Mouse (Mus musculus) cerebellum, postnatal 4 days (tissue): ENCODE results near the gene Phactr1.

Experiments used
- DNase-seq, 2 experiments: peaks; one replicate each; pipeline ENCODE4 v3.0.0; 2022; ENCODE audit warnings: low spot score in 2 of 2, mixed read lengths in 1 of 2

Gene Phactr1

GRCm38 (mm10) chr13:42973561-42973960 lies 293.1 kb downstream of the Phactr1 start:
- DNase-seq: no peak

GRCm38 (mm10) chr13:42973961-42974360 lies 293.5 kb downstream of the Phactr1 start:
- DNase-seq: no peak

GRCm38 (mm10) chr13:42974506-42974905 lies 294.1 kb downstream of the Phactr1 start:
- DNase-seq: no peak

GRCm38 (mm10) chr13:42976144-42976543 lies 295.7 kb downstream of the Phactr1 start:
- no peak for DNase-seq

GRCm38 (mm10) chr13:42976967-42977366 lies 296.5 kb downstream of the Phactr1 start:
- DNase-seq: no peak

GRCm38 (mm10) chr13:42980581-42980980 lies 300.2 kb downstream of the Phactr1 start:
- no peak for DNase-seq

- no peak for DNase-seq
Observed at GRCm38 (mm10) chr13:42982646-42983045, 302.2 kb downstream of the Phactr1 start.

- DNase-seq: no peak
Observed at GRCm38 (mm10) chr13:42985806-42986205, 305.4 kb downstream of the Phactr1 start.

GRCm38 (mm10) chr13:42987931-42988579 lies 307.6 kb downstream of the Phactr1 start:
- peak; percentile 43 to 88 for DNase-seq

GRCm38 (mm10) chr13:42989481-42989880 lies 309.1 kb downstream of the Phactr1 start:
- no peak for DNase-seq

GRCm38 (mm10) chr13:42990051-42990450 lies 309.6 kb downstream of the Phactr1 start:
- DNase-seq: no peak

- no peak for DNase-seq
Observed at GRCm38 (mm10) chr13:42990493-42991111, 310.2 kb downstream of the Phactr1 start.

GRCm38 (mm10) chr13:42991164-42991563 lies 310.7 kb downstream of the Phactr1 start:
- DNase-seq: no peak

- no peak for DNase-seq
Observed at GRCm38 (mm10) chr13:42992306-42992705, 311.9 kb downstream of the Phactr1 start.

GRCm38 (mm10) chr13:42994276-42994675 lies 313.9 kb downstream of the Phactr1 start:
- DNase-seq: no peak

GRCm38 (mm10) chr13:42996188-42996587 lies 315.8 kb downstream of the Phactr1 start:
- no peak for DNase-seq

- no peak for DNase-seq
Observed at GRCm38 (mm10) chr13:42999287-42999686, 318.9 kb downstream of the Phactr1 start.

- no peak for DNase-seq
Observed at GRCm38 (mm10) chr13:43005131-43005579, 324.7 kb downstream of the Phactr1 start.

GRCm38 (mm10) chr13:43008466-43008865 lies 328.0 kb downstream of the Phactr1 start:
- DNase-seq: no peak

- DNase-seq: no peak
Observed at GRCm38 (mm10) chr13:43009596-43009995, 329.2 kb downstream of the Phactr1 start.

- no peak for DNase-seq
Observed at GRCm38 (mm10) chr13:43011516-43011915, 331.1 kb downstream of the Phactr1 start.

- DNase-seq: no peak
Observed at GRCm38 (mm10) chr13:43013984-43014383, 333.6 kb downstream of the Phactr1 start.

GRCm38 (mm10) chr13:43015768-43016167 lies 335.3 kb downstream of the Phactr1 start:
- no peak for DNase-seq
